11 mouse cellular contexts compared by ENCODE assay signal in the genomic region with DNA sequence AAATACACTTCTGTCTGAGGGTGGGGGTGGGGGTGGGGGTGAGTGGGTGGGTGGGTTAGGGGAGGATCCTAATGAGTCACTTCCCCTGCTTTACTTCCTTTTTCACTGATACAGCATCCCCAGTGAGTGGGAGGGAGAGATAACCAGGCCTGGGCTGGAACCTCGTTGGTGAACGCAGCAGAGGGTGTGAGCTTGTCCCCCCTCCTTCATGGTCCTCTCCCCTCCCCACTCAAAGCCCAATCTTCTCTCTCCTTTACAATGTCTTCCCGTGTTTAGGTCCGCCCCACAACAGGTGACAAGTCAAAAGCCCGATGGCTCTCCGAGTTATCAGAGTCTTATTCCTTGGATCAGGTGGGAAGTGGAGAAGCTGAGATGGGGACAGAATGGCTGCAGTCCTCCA.
A peak's percentile ranks its signal among the peaks of the same experiment; 100 is the strongest.
DNase-seq lines count a peak whose midpoint lies in the region; ATAC-seq lines count a peak whose summit lies in the region.
"Had no signal": no experiment of that assay in that cellular context is flagged by ENCODE, and none has a peak within 500 bp of the region (broad histone marks: within the 10 kb centered on the region; RNA-seq: fewer than 3 reads in every experiment).

No protein-coding gene starts in this region.

- H3K9ac ChIP-seq in kidney, embryonic 15.5 days: no peak overlapping the region
- H3K9ac ChIP-seq in liver, embryonic 15.5 days: 0 out of 2 replicates have a peak overlapping the region, but pooled peaks have one; percentile 19
- H3K9ac ChIP-seq in stomach, embryonic 16.5 days (ENCODE audit: low read length): no peak overlapping the region

- WGBS in kidney, embryonic 15.5 days: 52% methylated on average over 6 of the region's 6 CpGs
- 9% methylated on average over 6 of the region's 6 CpGs for WGBS in liver, embryonic 15.5 days (ENCODE audit: insufficient replicate concordance)
- 55% methylated on average over 6 of the region's 6 CpGs for WGBS in stomach, embryonic 16.5 days

- no peak overlapping the region for H3K27ac ChIP-seq in kidney, embryonic 15.5 days
- H3K27ac ChIP-seq in liver, embryonic 15.5 days (replicated peaks): peak overlapping the region; percentile 86
- no peak overlapping the region for H3K27ac ChIP-seq in stomach, embryonic 16.5 days (ENCODE audit: low read length)

- no peaks in the 10 kb centered on the region for H3K27me3 ChIP-seq in kidney, embryonic 15.5 days
- H3K27me3 ChIP-seq in liver, embryonic 15.5 days: no peaks in the 10 kb centered on the region
- no peaks in the 10 kb centered on the region for H3K27me3 ChIP-seq in stomach, embryonic 16.5 days (ENCODE audit: control insufficient read depth, insufficient read depth, low read length)

- ATAC-seq in kidney, embryonic 15.5 days (replicated peaks; ENCODE audit: low FRiP score): peak; percentile 59; the same call in 1 of the 2 replicates
- ATAC-seq in activated CD4-positive, CD25-positive, alpha-beta regulatory T cell, adult 4 months: peak; percentile 69
- ATAC-seq in liver, embryonic 15.5 days (ENCODE audit: insufficient read depth): peak; percentile 70
- peak; percentile 56; the same call in 1 of the 2 replicates for ATAC-seq in stomach, embryonic 16.5 days (ENCODE audit: insufficient read depth, low FRiP score)
- ATAC-seq: forebrain, embryonic 14.5 days had no signal

- no peak overlapping the region for H3K4me2 ChIP-seq in kidney, embryonic 15.5 days
- peak overlapping the region; percentile 72 for H3K4me2 ChIP-seq in liver, embryonic 15.5 days
- no peak overlapping the region for H3K4me2 ChIP-seq in stomach, embryonic 16.5 days (ENCODE audit: low read depth, low read length)

- H3K9me3 ChIP-seq in kidney, embryonic 15.5 days (replicated peaks): no peaks in the 10 kb centered on the region
- H3K9me3 ChIP-seq in liver, embryonic 15.5 days (replicated peaks): no peaks in the 10 kb centered on the region
- H3K9me3 ChIP-seq in stomach, embryonic 16.5 days (replicated peaks; ENCODE audit: control insufficient read depth, low read length): no peaks in the 10 kb centered on the region

- no peak overlapping the region for H3K4me3 ChIP-seq in kidney, embryonic 15.5 days (replicated peaks)
- peak overlapping the region; percentile 44 for H3K4me3 ChIP-seq in liver, embryonic 15.5 days (replicated peaks)
- no peak overlapping the region for H3K4me3 ChIP-seq in stomach, embryonic 16.5 days (replicated peaks; ENCODE audit: low read length)

- H3K36me3 ChIP-seq in kidney, embryonic 15.5 days: no peaks in the 10 kb centered on the region
- H3K36me3 ChIP-seq in liver, embryonic 15.5 days (replicated peaks): no peaks in the 10 kb centered on the region
- H3K36me3 ChIP-seq in stomach, embryonic 16.5 days (ENCODE audit: control insufficient read depth, insufficient read depth, low read length): no peaks in the 10 kb centered on the region

- no peak for DNase-seq in kidney, postnatal 36 days
- DNase-seq in urinary bladder, postnatal 14 days (ENCODE audit: low spot score): no peak
- no peak for DNase-seq in cerebellum, adult 11-12 months
- no peak for DNase-seq in ovary, postnatal 10 days (ENCODE audit: low spot score)
- DNase-seq: cerebellum, adult 2 months; kidney, adult 11 months had no signal

- peaks cover 18% of the 10 kb centered on the region; the same call in 1 of the 2 replicates for H3K4me1 ChIP-seq in kidney, embryonic 15.5 days
- peaks cover 82% of the 10 kb centered on the region for H3K4me1 ChIP-seq in liver, embryonic 15.5 days (replicated peaks)
- H3K4me1 ChIP-seq in stomach, embryonic 16.5 days (ENCODE audit: control insufficient read depth, insufficient read depth, low read length): peaks cover 3% of the 10 kb centered on the region; the same call in 1 of the 2 replicates
